Mouse (Mus musculus): ENCODE measurements at regions not wholly inside any gene's neighbourhood (a gene's known extent, or its start where the extent isn't known, plus 50 kb on each side); places are given as distances from the start of the nearest gene placed in this dataset.

GRCm38 (mm10) chr10:98305667-98306066, 579.1 kb upstream of the C030005K15Rik start:
- DNase-seq (ENCODE audit: low spot score) = no peak

GRCm38 (mm10) chr10:98309667-98310066, 583.1 kb upstream of the C030005K15Rik start:
- no peak for DNase-seq (ENCODE audit: low spot score)

DNA sequence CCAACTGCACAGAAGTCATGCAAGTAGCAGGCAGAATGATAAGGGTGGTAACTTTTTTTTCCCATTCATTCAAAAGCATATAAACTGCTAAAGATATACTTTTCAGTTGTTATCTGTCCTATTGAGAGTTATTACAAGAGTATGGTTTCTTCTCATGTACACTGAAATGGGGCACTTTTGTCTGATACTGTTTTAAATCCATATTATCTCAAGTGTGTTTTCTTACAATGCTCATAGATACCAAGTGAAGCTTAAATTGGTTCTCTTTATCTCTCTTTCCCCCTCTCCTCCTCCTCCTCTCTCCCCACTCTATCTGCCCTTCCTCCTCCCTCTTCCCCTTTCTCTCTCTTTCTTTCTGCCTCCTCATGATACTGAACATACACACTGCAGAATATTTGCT, 584.8 kb upstream of the C030005K15Rik start:
- no peak for DNase-seq (ENCODE audit: low spot score)

- DNase-seq (ENCODE audit: low spot score) = no peak
Observed at GRCm38 (mm10) chr10:98318416-98318815, 591.9 kb upstream of the C030005K15Rik start.

- no peak for DNase-seq (ENCODE audit: low spot score)
Observed at GRCm38 (mm10) chr10:98323846-98324245, 590.4 kb upstream of the Atp2b1 start.

GRCm38 (mm10) chr10:98324591-98324990, 589.6 kb upstream of the Atp2b1 start:
- DNase-seq (ENCODE audit: low spot score) = no peak

DNA sequence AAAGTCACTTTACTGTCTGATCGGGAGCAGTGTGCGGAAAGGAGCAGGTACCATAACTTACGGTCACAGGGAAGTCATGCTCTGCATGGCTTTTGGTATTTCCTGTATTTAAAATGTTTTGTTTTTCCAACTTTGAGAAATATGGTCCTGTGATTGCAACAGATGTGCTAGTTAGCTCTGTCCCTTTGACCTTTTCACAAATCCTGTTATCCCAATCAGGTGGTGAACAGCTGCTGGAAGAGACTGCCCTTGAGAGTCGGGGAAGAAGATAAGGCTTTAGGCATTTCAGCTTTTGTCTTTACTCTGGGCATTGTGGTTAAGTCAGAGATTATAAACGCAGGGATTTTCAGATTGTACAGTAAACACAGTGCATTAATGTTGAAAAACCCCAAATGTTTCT, 588.5 kb upstream of the Atp2b1 start:
- DNase-seq (ENCODE audit: low spot score) = peak; percentile 21

DNA sequence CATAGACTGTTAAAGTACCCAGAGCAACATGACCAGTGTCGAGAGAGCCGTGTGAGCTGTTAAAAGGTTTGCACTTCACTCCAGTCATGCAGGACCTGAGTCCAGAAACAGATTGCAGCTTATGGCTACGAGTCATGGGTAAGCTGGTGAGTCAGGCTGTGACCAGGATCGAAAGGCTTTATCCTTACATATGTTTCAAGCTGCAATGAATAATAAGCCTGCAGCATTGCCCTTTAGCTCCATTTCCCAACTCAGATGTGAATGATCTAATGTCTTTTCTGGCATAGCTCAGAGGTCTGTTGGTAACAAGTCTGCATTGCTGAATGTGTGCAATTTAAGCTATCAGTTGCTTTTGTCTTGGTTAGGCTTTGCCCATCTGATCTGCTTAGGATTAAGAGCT, 581.5 kb upstream of the Atp2b1 start:
- no peak for DNase-seq (ENCODE audit: low spot score)

- DNase-seq (ENCODE audit: low spot score) = no peak
Observed at GRCm38 (mm10) chr10:98333411-98334067, 580.7 kb upstream of the Atp2b1 start.

- no peak for DNase-seq (ENCODE audit: low spot score)
Observed at GRCm38 (mm10) chr10:98343827-98344226, 570.4 kb upstream of the Atp2b1 start.

DNA sequence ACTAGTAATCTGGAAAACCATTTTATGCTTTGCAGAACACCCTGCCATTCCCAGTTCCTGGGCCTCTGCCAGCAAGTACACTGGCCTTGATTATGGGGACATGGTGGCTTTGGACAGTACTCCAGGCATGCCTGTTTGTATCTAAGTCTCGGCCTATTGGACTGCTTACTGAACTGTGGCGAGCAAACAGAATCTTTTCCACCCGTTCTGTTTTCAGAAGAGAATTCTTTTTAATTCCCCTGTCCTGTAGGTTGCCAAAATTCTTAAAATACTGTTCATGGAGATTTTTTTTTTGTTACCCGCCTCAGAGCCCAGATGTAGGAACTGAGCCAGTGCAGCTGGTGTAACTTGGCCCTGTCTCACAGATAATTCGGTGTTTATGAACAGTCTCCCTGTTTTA, 564.7 kb upstream of the Atp2b1 start:
- no peak for DNase-seq (ENCODE audit: low spot score)

- DNase-seq (ENCODE audit: low spot score) = no peak
Observed at GRCm38 (mm10) chr10:98350318-98350926, 563.8 kb upstream of the Atp2b1 start.

DNA sequence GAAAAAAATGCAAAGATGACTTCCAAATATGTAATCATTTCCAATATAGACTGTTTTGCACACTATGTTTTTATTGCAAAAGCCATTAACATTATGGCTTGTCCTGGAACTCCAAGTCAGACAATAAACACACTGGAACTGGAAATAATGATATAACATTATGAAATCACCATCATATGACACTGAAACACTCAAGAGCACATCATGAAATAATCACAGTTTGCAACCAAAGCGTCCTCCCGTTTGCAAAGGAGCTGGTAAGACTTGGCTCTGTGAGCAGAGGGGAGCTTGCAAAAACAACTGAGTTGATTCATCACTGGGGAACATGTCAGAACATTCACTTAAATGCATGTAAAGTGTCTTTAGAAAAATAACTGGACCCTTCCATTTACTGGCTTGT, 562.1 kb upstream of the Atp2b1 start:
- no peak for DNase-seq (ENCODE audit: low spot score)

- DNase-seq (ENCODE audit: low spot score) = no peak
Observed at GRCm38 (mm10) chr10:98354486-98354885, 559.7 kb upstream of the Atp2b1 start.

DNA sequence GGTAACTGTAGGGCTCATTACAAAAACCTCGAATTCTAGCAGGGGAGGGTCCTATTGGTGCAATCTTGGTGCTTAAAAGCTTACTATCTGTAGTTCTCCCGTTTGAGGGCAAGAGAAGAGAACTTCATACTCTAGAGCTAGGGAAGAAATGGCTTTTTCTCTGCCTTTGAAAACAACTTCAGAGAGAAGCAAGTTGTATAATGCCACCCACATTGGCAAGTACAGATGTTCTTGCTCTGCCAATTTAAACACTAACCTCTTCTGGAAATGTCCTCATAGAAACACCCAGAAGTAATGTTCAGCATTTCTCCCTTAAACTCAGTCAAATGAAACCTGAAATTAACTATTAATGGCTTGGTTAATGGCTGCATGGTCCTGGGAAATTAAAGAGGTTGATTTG, 549.6 kb upstream of the Atp2b1 start:
- no peak for DNase-seq (ENCODE audit: low spot score)

DNA sequence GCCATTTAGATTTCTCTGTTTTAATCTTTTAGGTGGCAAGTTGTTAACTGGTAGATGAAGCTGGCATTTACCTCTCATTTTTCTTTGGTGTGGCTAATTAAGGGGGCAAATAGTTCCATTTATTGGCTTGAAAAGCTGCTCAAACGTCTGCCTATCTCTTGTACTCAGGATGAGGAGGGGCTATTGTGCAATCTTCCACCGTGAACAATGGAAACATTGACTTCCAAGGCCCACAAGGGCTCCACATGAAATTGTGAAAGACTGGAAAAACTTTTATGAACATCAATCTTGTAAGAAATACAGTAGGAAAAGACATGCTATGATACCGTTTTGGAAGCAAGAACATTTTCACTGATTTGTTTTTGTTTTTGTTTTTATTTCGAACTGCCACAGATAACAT, 541.6 kb upstream of the Atp2b1 start:
- DNase-seq (ENCODE audit: low spot score) = no peak

DNA sequence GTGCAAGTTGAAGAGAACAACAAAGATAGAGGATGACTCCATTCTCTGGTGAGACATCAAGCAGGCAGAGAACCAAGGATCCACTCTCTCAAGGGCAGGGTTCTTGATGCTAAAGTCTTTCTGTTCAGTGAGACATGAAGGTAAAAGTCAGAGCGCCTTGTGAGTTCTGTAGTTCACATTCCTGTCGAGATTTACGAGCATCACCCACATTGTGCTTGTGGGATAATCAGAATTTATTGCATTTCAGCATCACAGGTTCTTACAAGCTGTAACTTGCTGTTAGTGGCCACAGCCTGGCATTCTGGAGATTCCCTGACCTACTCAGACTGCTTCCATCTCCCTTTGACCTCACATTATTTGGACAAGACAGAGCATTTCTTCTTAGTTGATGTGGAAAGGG, 540.9 kb upstream of the Atp2b1 start:
- DNase-seq (ENCODE audit: low spot score) = peak; percentile 34

DNA sequence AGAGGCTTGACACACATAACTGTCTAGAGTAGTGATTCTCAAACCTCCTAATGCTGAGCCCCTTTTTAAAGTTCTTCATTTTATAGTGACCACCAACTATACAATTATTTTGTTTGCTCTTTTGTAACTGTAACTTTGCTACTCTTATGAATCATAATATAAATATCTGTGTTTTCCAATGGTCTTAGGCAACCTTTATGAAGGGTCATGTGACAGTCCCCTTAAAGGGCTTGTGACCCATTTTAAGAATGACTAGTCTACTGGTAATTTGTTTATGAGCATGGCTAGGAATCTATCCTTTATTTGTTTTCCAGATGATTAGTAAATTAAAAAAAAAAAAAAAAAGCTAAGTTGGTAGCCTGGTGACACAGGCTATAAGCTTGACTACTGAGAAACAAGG, 539.5 kb upstream of the Atp2b1 start:
- DNase-seq (ENCODE audit: low spot score) = no peak

DNA sequence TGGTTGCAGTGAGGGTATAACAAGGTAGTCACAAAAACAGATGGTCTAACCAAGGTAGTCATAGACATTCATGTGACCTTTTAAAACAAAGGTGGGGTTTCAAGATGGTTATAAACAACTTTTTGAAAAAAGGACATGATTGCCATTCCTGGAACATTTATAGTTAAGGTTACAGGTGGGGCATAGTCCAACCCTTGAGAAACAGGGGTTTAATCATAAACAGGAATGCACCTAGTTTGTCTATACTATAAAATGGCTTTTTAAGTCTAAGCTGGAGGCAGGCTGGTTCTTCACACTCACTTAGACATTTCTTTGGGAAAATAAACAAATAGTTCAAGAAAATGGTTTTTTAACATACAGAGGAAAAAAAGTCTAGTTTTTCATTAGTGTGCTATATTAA, 525.7 kb upstream of the Atp2b1 start:
- DNase-seq (ENCODE audit: low spot score) = no peak

DNA sequence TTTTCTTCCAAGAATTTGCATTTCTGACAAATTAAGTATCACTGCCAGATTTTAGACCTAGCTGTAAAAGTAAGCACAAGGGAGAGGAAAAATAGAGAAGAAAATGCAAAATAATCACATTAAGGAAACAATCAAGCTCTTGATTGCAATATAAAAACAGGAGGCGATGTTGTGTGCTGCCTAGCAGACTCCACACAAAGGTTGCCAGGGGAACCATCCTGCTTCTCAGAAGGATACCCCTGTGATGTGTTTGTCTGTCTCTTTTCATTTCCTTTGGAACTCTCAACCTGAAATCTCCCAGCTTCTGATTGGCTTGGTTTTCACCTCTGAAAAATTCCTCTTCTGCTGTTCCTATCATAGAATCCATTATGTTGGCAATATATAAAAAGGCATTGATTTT, 514.3 kb upstream of the Atp2b1 start:
- peak; percentile 67 for DNase-seq (ENCODE audit: low spot score)

GRCm38 (mm10) chr10:98417807-98418743, 496.1 kb upstream of the Atp2b1 start:
- DNase-seq (ENCODE audit: low spot score) = peak; percentile 26

GRCm38 (mm10) chr10:98424450-98424849, 489.8 kb upstream of the Atp2b1 start:
- no peak for DNase-seq (ENCODE audit: low spot score)

DNA sequence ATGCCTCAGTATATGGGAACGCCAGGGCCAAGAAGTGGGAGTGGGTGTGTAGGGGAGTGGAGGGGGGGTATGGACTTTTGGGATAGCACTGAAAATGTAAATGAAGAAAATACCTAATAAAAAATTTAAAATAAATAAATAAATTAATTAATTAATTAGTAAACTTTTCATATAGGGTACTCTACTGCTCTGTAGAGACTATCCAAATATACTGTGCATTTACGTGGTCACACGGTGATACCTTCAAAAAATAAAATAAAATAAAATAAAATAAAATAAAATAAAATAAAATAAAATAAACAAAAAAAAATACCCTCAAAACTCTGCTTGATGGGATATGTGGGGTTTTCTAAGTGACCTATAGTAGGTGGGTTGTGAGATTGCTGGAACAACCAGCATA, 479.2 kb upstream of the Atp2b1 start:
- DNase-seq (ENCODE audit: low spot score) = no peak

Measured in embryo, embryonic 10 days (tissue).